Mouse (Mus musculus): Measurements from ENCODE around the gene Zfp366.

Gene Zfp366

DNA sequence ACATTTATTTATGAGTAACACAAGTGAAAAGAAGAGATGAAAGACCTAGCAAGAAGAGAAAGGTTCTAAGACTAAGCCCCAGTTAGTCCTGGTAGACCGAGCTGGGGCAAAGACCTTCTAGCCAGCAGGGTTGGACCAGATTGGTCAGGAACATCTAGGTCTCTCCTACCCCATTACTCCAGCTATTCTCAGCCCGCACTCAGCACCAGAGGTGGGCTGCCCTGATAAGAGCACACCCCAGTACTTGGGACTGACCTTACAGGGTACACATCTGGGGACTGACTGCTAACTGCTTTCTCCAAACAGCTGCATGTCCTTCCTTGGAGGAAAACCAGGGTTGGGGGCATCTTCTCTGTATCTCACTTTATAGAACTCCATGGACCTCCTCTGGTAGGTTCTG is 66.2 kb downstream of the Zfp366 start:
- DNase-seq (ENCODE audit: low read depth, low spot score): no peak

DNA sequence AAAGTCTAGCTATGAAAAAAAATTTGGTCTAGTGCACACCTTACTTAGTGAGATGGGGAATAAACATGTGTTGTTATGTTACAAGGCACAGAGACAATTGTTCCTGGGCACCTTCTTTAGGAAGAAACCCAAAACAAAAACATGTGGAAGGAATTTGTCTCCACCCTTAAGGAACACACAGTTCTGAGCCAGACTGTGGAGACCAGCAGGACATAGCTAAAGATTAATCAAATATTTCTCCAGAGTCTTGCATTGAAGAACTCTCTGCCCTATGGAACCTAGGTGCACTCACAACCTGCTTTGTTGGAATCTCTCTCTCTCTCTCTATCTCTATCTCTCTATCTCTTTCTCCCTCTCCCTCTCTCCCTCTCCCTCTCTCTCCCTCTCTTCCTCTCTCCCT is 69.6 kb downstream of the Zfp366 start:
- no peak for DNase-seq (ENCODE audit: low read depth, low spot score)

DNA sequence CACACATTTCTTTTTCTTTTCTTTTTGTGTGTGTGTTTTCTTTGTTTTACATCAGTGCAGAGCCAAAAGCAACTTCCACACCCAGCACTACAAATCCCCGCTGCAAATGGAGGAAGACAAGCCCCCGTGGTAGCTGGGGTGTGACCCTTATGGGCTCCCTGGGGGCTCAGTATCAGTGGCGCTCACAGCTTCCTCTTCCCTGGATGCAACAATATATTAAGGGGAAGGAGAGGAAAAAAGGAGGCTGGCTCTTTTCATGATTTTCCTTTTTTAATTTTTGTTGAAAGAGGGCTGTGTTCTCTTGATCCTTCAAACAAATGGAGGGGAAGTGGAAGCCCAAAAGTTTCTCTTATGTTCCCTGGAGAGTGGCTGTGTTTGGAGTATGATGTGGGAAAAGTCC is 70.2 kb downstream of the Zfp366 start:
- DNase-seq (ENCODE audit: low read depth, low spot score): no peak

DNA sequence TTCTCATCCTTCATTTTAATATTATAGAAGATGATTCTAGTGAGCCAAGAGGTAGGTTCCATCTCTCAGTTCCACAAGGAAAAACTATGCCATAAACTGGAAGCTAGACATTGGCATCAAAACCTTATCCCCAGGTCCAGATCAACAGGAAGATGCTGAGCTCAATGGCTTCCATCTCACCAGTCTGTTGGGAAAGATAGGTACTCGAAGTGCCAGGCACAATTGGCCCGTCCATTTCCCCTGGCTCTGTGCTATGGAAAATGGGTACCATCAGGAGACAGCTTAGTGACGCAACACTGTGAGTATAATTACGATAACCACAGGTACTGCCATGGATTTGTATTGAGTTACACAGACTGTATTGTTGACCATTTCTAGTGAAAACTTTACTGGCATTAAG is 72.3 kb downstream of the Zfp366 start:
- no peak for DNase-seq (ENCODE audit: low read depth, low spot score)

DNA sequence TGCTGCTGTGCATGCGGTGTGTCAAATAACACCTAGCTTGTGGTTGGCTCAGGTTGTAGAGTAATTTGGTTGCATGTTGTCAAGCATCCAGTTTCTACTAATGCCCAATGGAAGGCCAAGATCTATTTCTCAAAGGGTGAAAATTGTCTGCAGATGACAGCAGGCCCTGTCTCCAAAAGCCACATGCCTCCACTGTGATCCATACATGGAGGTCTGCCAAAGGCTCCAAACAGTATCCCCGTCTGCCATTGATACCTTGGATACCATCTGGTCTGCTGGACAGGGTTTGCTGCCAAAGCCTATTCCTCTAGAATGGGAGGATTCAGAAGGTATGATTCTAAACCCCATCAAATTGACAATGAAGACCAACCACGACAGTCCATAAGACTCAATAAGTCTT is 74.1 kb downstream of the Zfp366 start:
- no peak for DNase-seq (ENCODE audit: low read depth, low spot score)

DNA sequence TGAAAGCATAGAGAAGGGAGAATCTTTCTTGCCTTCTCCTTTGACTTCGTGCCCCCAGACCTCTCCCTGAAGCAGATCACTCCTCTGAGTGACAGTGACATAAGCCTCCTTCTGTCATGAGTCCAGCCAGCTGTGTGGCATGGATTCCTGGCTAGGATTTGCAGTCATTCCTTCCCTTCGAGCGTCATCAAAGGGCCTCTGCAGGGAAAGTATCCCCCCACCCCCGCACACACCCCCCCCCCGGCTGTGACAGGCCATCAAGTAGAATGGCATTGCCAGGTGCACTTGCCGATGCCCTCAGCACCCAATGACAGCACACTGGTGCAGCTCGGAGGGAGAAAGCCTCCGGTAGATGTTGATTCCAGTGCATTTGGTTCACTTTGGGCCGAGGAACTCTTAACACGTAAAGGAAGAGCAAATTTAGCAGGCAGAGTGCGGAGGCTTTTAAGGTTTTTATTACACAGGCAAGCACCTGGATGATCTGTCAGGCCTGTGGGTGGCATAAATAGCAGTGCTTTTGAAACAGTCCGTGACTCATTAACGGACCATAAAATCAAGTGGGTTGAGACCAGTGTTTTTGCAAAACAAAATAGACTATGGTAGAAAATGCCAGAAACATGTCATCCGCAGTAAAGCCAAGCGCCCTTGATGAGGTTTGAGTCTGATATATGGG is 75.0 kb downstream of the Zfp366 start:
- DNase-seq (ENCODE audit: low read depth, low spot score): no peak

DNA sequence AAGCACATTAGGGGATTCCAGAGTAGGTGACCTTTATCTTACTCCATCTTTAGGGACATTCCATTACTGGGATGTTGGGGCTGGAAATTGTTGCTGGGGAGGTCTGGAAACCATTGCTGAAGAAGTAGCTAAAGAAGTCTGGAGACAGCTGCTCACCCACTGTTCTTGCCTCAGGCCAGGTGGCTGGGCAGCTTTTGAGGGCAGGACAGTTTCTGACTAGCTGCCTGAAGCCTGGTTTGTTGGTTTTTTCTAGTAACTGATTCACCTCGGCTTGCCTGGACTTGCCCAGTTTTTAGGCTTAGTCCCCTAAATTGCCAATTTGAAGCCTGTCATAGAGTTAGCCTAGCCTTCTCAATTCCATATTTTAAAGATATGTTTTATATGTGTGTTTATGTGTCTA is 77.8 kb downstream of the Zfp366 start:
- no peak for DNase-seq (ENCODE audit: low read depth, low spot score)

DNA sequence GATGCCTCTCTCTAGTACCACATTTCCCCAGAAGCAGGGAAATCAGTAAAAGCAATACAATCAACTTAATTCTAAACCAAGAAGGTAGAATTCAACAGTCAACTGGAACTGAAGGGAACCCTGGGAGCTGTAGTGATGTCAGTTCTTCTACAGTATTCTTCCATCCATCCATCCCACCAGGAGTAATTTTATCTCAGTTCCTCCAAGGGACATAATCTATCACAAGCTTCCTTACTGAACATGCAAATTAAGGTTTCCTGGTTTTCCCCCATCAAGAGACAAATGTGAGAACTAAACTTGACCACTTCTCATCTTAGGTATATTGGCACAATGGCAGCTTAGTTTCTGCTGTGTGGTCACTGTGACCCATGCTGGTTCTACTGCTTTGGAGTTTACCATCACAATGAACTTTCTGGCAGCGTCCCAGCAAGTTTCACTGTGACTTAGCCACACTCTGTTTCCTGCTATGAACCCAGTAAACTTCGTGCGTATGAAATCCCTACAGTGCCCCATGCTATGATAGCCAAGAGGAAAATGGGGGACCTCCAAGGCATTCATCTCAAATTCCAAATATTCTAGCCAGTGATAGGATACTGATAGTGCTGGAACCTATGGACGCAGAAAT is 78.6 kb downstream of the Zfp366 start:
- no peak for DNase-seq (ENCODE audit: low read depth, low spot score)

DNA sequence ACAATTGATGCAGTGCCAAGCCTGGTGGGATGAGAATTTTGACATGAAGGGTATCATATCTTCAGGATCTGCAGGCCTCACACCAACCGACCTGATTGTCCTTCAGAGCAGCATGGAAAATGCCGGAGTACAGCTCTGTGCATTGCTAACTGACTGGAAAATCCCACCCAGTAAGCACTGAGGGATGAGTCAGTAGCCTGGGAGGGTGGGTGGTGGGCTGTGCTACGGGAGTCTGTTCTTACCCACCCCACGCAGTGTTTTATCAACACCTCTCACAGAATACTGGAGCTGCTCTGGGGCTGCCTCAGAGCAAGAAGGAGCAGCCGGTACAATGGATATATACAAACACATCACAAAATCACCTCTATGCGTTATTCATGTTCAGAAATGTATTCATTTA is 79.9 kb downstream of the Zfp366 start:
- DNase-seq (ENCODE audit: low read depth, low spot score): no peak

DNA sequence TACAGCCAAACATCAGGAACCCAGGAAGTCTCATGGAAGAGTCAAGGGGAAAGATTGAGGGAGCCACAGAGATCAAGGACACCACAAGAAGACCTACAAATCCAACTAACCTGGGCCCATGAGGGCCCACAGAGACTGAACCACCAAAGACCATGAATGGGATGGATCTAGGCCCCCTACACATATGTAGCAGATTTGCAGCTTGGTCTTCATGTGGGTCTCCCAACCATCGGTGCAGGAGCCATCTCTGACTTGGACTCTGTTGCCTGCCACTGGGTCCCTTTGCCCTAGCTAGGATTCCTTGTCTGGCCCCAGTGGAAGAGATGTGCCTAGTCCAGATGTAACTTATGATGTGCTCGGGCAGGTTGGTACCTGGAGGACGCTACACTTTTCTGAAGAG is 87.4 kb downstream of the Zfp366 start:
- DNase-seq (ENCODE audit: low read depth, low spot score): no peak

DNA sequence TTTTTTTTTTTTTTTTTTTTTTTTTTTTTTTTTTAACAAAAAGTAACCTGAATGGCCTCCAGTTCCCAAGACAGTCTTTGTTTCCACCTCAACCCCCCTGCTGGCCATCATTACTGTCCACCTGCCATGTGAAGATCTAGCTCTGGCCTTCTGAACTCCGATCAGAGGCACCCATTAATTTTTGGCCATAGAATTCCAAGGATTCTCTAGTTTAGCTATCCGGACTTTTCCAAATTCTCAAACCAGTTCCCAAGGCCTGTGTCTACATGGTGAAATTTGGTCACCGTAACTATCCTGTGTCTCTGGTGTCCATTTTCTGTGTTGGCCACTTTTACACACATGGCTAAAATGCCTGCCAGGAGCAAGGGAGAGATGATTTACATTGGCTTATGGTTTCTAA is 92.9 kb downstream of the Zfp366 start:
- DNase-seq (ENCODE audit: low read depth, low spot score): no peak

DNA sequence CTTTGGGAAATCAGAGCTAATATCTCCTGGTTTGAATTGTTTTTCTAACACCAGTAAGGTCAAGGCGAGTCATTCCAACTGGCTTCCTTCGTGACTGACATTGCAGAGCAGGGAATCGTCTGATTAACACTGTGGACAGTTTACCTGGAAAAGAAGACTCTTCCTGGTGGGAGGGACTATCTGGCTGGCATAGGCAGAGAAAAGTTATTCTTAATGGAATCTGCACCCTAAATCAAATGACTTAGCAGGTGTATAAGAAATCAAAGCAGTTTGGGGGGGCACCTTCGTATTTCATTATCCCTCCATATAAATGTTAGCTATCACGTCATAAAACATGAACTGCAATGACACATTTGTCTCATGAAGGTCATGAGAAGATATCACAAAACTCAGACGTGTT is 93.9 kb downstream of the Zfp366 start:
- no peak for DNase-seq (ENCODE audit: low read depth, low spot score)

DNA sequence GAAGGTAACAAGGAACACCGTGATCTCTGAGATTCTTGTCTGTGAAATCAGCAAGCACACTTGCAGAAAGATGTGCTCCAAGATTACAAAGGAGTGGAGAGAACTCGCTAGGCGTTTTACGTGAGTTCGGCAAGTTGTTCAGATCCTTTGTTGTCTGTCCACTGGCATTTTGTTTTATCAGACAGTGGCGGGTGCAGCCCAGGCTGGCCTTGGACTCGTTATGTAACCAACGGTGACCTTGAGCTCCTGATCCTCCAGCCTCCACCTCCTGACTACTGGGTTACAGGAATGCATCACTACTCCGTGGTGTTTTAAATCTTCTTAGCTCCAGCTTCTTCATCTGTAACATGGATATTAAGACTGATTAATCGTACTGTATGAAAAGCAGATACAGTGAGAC is 94.7 kb downstream of the Zfp366 start:
- no peak for DNase-seq (ENCODE audit: low read depth, low spot score)

DNA sequence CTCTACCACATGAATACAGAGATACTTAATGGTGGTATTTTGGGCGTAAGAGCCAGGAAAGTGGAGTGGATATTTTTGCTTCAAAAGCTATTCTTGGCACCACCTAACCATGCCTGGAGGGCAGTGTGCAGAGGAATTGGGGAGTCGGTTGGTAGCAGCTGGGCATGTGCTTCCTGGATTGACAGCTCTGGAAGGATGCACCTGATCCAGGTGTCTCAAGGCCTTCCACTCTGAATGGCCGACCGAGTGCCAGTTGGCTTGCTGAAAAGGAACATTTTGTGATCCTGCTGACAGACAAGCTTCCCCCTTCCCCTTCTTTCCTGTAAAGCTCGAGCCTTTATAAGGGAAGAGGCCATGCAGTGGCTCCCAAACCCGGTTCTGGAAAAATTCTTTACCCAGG is 98.3 kb downstream of the Zfp366 start:
- no peak for DNase-seq (ENCODE audit: low read depth, low spot score)

DNA sequence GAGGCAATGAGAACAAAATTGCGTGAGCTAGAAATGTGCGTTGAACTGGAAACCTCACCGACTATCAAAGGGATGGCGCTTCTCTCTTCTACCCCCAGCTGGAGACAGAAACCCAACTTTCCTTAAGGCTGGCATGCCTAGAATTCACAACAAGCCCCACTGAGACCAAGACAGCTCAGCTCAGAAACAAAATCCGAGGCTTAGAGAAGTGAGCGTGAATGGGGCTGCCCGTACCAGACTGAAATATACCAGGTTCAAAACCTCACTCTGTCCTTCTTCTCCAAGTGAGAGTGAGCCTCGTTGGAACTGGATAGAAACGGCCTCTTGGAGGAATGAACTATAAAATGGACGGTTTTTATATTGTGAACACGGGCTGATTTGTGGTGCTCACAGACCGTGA is 99.3 kb downstream of the Zfp366 start:
- DNase-seq (ENCODE audit: low read depth, low spot score): no peak

DNA sequence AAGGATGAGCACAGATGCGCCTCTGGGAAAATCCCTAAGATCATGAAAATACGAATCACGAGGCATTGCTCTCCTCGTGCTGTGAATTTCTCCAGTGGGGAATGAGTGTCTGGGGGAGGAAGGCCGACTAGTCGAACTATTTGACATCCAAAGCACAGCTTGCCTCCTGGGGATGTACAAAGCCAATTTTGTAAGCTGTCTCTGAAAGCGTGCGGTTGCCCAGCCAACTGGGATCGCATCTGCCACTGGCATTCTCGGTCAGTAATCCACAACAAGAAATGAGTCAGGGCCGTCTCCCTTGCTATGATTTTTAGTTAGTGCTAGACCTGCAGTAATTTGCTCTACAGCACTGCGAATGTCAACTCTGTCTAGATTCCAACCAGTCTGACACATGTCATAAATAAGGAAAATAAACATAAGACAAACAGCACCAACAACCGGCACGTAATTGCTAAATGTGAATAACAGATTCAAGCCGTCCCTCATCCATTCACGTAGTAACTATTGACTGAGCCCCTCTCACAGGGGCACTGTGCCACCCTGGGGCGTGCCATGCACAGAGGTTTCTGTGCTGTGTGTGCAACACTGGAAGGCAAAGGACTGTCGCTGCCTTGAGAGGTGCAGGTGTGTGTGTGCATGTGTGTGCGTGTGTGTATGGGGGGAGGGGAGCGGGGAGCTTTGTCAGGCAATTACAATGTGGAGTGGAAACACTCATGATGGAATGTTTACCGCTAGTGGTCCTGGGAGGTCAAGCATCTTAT is 100.0 kb downstream of the Zfp366 start:
- no peak for DNase-seq (ENCODE audit: low read depth, low spot score)

DNA sequence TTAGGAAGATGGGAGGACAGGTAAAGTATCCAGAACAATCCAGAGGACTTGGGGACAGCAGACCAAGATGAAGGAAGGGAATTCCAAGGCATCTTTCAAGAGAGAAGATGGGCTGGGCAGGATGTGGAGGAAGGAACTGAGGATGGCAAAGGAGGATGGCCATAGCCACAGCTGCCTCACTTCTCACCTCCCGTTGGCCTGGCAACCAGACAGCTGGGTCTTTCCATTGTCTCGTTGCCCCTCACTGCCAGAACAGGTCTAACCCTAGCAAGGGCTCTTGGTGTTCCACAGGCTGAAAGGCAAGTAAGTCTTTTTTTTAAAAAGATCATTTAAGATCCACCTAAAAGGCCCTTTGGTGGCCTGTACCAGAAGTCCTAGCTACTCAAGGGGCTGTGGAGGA is 100.6 kb downstream of the Zfp366 start:
- no peak for DNase-seq (ENCODE audit: low read depth, low spot score)

DNA sequence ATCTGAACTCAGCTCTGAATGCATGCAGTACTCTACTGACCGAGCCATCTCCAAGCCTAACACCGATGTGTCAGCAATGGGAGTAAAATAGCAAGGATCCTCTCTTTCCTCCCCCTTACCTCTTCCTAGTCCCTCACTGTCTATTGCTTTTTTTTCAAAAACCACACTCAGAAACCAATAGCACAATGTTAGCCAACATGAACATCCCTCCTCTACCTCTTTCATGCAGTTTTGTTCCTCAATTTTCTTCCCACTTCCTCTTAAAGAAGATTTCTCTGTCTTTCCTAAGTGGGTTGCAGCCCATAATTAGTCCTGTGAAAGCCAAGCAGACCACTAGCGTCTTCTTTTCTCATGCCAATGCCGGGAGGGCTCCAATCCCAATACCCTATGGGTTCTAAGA is 102.6 kb downstream of the Zfp366 start:
- no peak for DNase-seq (ENCODE audit: low read depth, low spot score)

DNA sequence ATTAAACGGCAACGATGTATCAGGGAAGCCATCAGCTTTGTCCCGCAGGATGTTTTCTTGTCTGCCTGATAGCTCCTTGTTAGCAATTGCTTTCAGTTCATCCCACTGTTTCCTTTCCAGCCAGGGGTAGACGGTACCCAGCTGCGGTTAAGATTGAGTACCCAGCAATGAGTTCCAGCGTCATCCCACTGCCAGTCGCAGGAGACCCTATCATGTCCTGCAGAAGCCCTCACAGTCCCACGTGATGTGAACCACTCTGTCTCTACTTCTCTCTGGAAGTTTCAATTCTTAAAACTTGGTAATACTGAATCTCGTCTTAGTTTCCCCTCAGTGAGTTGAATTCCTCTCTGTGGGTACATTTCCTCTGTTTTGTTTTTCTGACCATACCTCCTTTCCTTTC is 103.2 kb downstream of the Zfp366 start:
- no peak for DNase-seq (ENCODE audit: low read depth, low spot score)

DNA sequence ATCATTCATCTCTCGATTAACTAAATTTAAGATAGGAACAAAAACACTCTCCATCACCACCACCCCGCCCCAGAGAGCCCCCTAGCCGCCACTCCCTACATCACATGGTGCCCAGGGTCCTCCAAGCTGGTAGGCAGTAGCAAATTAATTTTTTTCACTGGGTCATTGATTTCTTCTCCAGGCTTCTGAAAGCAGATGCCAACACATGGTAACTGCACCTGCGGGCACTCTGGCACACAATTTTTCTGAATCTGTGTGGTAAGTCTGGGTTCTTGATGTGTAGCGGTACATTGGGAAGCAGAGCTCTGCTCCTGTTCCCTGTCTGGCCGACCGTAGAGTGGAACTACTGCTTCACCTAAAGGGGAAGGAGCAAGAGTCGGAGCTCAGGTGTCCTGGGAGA is 106.1 kb downstream of the Zfp366 start:
- DNase-seq (ENCODE audit: low read depth, low spot score): no peak

DNA sequence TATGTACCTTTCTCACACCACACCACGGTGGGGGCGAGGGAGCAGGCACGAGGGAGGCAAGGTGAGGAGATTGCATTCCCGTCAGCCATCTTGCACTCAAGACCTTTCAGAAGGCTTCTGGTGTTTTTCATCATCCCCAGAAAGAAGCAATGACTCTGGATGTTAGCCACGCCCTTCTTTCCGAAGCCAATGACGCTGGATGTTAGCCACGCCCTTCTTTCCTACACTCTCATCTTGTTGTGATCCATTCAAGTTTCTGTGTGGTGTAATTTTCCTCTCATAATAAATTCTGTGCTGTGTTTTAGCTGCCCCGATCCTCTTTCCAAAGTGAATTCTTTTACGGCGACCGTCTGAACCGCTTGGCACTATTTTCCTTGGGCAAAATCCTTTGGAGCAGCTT is 109.6 kb downstream of the Zfp366 start:
- DNase-seq (ENCODE audit: low read depth, low spot score): no peak

DNA sequence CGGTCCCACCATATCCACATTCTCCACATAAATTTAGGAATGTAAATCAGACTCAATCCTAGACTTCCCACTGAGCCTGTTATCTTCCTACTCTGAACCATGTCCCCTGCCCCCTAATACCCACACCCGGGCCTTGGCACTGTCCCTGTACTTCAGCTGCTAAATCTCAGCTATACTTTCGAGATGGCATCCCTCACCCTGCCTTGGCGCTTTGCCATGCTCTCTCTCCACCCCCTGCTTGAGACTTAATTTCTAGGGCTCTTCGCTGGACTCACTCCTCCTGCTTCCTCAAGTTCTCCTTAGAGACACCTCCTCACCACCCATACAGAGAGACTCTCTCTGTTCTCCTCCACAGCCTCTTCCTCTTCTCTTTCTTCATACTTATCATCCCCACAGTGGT is 115.3 kb downstream of the Zfp366 start:
- no peak for DNase-seq (ENCODE audit: low read depth, low spot score)

Measured in CD4-positive helper T cell, adult 2 months (primary cell).